Mouse (Mus musculus) testis, adult 2 months (tissue): ENCODE measurements around the gene Romo1.

Experiments
- CTCF ChIP-seq: fragments of 200-500 bp; IDR thresholded peaks from 2 replicates; pipeline ENCODE4 v1.5.1; 2012; ENCODE audit warnings: low read depth, mild to moderate bottlenecking, inconsistent platforms, low read length, moderate library complexity; ENCODE audit not compliant: control insufficient read depth, insufficient read depth, insufficient replicate concordance
- POLR2A ChIP-seq: fragments of 200-500 bp; IDR thresholded peaks from 2 replicates; pipeline ENCODE4 v1.6.1; 2012; ENCODE audit warnings: low read depth, mild to moderate bottlenecking, inconsistent platforms, low read length, moderate library complexity; ENCODE audit not compliant: control insufficient read depth

DNA sequence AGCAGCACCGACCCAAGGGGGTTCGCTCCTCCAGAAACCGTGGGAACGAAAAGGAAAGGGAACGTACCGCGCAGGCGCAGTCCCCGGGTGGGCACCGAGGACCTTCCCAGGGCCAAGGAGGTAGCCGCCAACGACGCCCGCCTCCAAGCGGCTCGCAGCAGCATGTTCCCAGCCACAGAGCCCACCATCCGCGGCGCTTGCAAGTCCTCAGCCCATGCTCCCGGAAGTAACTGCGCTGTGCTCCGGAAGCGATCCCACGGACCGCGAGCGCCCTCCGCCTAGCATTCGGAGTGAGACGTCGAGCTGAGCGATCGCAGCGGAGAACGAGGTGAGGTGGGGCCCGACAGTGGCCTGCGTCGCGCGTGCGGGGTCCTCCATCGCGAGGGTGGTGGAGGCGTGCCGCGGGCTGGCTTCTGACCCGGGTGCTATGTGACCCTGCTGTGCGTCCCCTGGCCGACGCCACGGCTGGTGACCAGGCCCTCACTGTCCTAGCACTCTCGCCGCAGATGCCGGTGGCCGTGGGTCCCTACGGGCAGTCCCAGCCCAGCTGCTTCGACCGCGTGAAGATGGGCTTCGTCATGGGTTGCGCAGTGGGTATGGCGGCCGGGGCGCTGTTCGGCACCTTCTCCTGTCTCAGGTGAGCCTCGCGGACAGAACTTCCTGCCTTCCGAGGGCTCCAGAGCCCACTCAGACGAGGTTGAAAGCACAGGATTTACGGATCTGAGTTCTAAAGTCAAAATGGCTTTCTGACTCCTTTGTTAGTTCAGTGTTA is at the start of gene Romo1, which contains the start of gene Nfs1:
- TF ChIP-seq POLR2A = peak; percentile 92
- no peak for TF ChIP-seq CTCF
